Mouse (Mus musculus) ES-E14 (cell line): Measurements from ENCODE around the gene Nova2.

ENCODE experiments used
- CHD2 ChIP-seq: IDR thresholded peaks from 2 replicates; pipeline ENCODE4 v1.6.1; 2014; ENCODE audit warnings: mild to moderate bottlenecking, low read depth, low read length, inconsistent platforms
- MAFK ChIP-seq: IDR thresholded peaks from 2 replicates; pipeline ENCODE4 v1.6.1; 2014; ENCODE audit warnings: mild to moderate bottlenecking, low read depth, low read length, inconsistent platforms; ENCODE audit not compliant: insufficient read depth
- ZC3H11A ChIP-seq: IDR thresholded peaks from 2 replicates; pipeline ENCODE4 v1.6.1; 2012; ENCODE audit warnings: low read depth, mild to moderate bottlenecking, inconsistent platforms, low read length, borderline replicate concordance

- no peak for TF ChIP-seq MAFK
- no peak for TF ChIP-seq ZC3H11A
- TF ChIP-seq CHD2, result no peak
Observed at GRCm38 (mm10) chr7:19000421-19000820, 74.7 kb downstream of the Nova2 start.
